Mouse (Mus musculus): ENCODE results near the gene Hoxb1. TPM values are rescaled to one million over a fixed set of nuclear protein-coding genes. Genes with fewer than 3 reads are reported as not detected.

Gene Hoxb1
- polyA plus RNA-seq, 1 experiment from 2014 or later = not detected

GRCm38 (mm10) chr11:96374810-96375209, 9.3 kb downstream of the Hoxb1 start:
- TF ChIP-seq EP300 (IDR thresholded peaks at IDR 0.05) (no peak), CTCF (IDR thresholded peaks at IDR 0.05) (no peak)
- no peak overlapping the region for H3K4me3 ChIP-seq (ENCODE audit: low read depth, low read length)
- H3K9ac ChIP-seq (replicated peaks; ENCODE audit: low read depth) = no peak overlapping the region
- H3K9me3 ChIP-seq (ENCODE audit: low read length) = no peaks in the 10 kb centered on the region
- H3K27me3 ChIP-seq (replicated peaks; ENCODE audit: insufficient read depth, low read length) = 0 out of 2 replicates have a peak, but pooled peaks cover 3% of the 10 kb centered on the region
- H3K36me3 ChIP-seq (ENCODE audit: insufficient read depth, low read length) = no peaks in the 10 kb centered on the region
- WGBS = 44% methylated on average over 7 of the region's 7 CpGs
- ATAC-seq (no peak), DNase-seq (ENCODE audit: low spot score) (no peak)
- no peak overlapping the region for H3K27ac ChIP-seq (ENCODE audit: low read length)
- H3K4me2 ChIP-seq (replicated peaks; ENCODE audit: low read depth, low read length) = no peak overlapping the region
- H3K4me1 ChIP-seq (ENCODE audit: insufficient read depth, low read depth, low read length) = no peaks in the 10 kb centered on the region

GRCm38 (mm10) chr11:96383381-96383780, 17.8 kb downstream of the Hoxb1 start:
- ATAC-seq (no peak), DNase-seq (ENCODE audit: low spot score) (no peak)
- TF ChIP-seq CTCF (IDR thresholded peaks at IDR 0.05) = no peak
- TF ChIP-seq EP300 (IDR thresholded peaks at IDR 0.05) = no peak
- Histone ChIP-seq H3K4me2 (replicated peaks; ENCODE audit: low read depth, low read length) (no peak overlapping the region), H3K36me3 (ENCODE audit: insufficient read depth, low read length) (no peaks in the 10 kb centered on the region), H3K4me3 (ENCODE audit: low read depth, low read length) (no peak overlapping the region), H3K9ac (replicated peaks; ENCODE audit: low read depth) (no peak overlapping the region), H3K4me1 (ENCODE audit: insufficient read depth, low read depth, low read length) (no peaks in the 10 kb centered on the region), H3K27me3 (replicated peaks; ENCODE audit: insufficient read depth, low read length) (no peaks in the 10 kb centered on the region), H3K27ac (ENCODE audit: low read length) (no peak overlapping the region), H3K9me3 (ENCODE audit: low read length) (no peaks in the 10 kb centered on the region)
- 53% methylated on average over 5 of the region's 5 CpGs for WGBS

GRCm38 (mm10) chr11:96387635-96388034, 22.1 kb downstream of the Hoxb1 start:
- Histone ChIP-seq H3K4me3 (ENCODE audit: low read depth, low read length) (no peak overlapping the region), H3K27ac (ENCODE audit: low read length) (no peak overlapping the region), H3K36me3 (ENCODE audit: insufficient read depth, low read length) (no peaks in the 10 kb centered on the region), H3K4me2 (replicated peaks; ENCODE audit: low read depth, low read length) (no peak overlapping the region), H3K9ac (replicated peaks; ENCODE audit: low read depth) (no peak overlapping the region), H3K4me1 (ENCODE audit: insufficient read depth, low read depth, low read length) (no peaks in the 10 kb centered on the region), H3K27me3 (replicated peaks; ENCODE audit: insufficient read depth, low read length) (no peaks in the 10 kb centered on the region), H3K9me3 (ENCODE audit: low read length) (no peaks in the 10 kb centered on the region)
- ATAC-seq (no peak), DNase-seq (ENCODE audit: low spot score) (no peak)
- 72% methylated on average over 2 of the region's 2 CpGs for WGBS
- no peak for TF ChIP-seq CTCF (IDR thresholded peaks at IDR 0.05)
- no peak for TF ChIP-seq EP300 (IDR thresholded peaks at IDR 0.05)

DNA sequence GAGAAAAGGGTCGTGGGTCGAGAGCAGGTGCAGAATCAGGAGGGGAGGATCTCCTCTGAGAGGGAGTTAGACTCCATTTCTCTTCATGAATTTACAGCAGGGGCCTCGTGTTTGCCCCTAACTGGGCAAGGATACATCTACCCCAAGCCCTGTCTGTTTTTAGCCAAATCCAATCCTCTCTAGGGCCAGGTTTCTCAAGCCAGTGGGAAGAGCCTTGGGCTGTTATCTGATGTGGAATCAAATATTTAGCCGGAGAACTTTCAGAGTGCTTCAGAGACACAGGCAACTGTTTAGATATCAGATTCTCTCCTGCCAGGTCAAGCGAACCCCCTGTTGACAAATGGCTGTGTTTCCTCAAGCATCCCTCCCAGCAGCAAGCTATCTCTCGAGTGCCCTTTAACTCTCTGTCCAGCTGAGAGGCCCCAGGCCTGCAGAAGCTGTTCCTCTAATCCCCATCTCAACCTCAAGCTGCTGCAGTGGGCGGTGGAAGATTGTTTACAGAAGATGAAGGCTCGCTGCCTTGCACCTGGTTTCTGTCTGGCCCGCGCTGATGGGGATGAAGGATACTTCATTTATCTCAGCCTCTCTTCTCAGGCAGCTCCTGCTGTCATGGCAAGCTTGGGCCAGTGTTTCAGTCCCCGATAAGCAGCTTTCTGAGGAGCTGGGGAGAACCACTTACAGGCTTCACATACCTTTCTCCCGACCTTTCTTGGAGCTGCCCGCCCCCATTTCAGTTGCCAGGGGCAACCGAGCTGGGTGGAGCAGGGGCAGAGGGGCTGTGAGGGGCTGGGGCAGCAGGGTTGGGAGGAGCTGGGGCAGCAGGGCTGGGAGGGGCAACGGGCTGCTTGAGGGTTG, 31.4 kb downstream of the Hoxb1 start:
- H3K27me3 ChIP-seq (replicated peaks; ENCODE audit: insufficient read depth, low read length) = no peaks in the 10 kb centered on the region
- TF ChIP-seq EP300 (IDR thresholded peaks at IDR 0.05) (no peak), CTCF (IDR thresholded peaks at IDR 0.05) (no peak)
- no peaks in the 10 kb centered on the region for H3K4me1 ChIP-seq (ENCODE audit: insufficient read depth, low read depth, low read length)
- DNase-seq (ENCODE audit: low spot score) = peak; percentile 15
- no peak overlapping the region for H3K4me3 ChIP-seq (ENCODE audit: low read depth, low read length)
- 20% methylated on average over 15 of the region's 15 CpGs for WGBS
- no peak overlapping the region for H3K27ac ChIP-seq (ENCODE audit: low read length)
- ATAC-seq = peak; percentile 69; the same call in 1 of the 2 replicates
- no peak overlapping the region for H3K9ac ChIP-seq (replicated peaks; ENCODE audit: low read depth)
- H3K4me2 ChIP-seq (replicated peaks; ENCODE audit: low read depth, low read length) = no peak overlapping the region
- H3K9me3 ChIP-seq (ENCODE audit: low read length) = no peaks in the 10 kb centered on the region
- no peaks in the 10 kb centered on the region for H3K36me3 ChIP-seq (ENCODE audit: insufficient read depth, low read length)

GRCm38 (mm10) chr11:96397806-96398335, 32.3 kb downstream of the Hoxb1 start:
- Histone ChIP-seq H3K27ac (ENCODE audit: low read length) (no peak overlapping the region), H3K9ac (replicated peaks; ENCODE audit: low read depth) (no peak overlapping the region), H3K36me3 (ENCODE audit: insufficient read depth, low read length) (no peaks in the 10 kb centered on the region), H3K4me2 (replicated peaks; ENCODE audit: low read depth, low read length) (no peak overlapping the region), H3K9me3 (ENCODE audit: low read length) (no peaks in the 10 kb centered on the region), H3K27me3 (replicated peaks; ENCODE audit: insufficient read depth, low read length) (no peaks in the 10 kb centered on the region), H3K4me1 (ENCODE audit: insufficient read depth, low read depth, low read length) (no peaks in the 10 kb centered on the region), H3K4me3 (ENCODE audit: low read depth, low read length) (no peak overlapping the region)
- WGBS = 44% methylated on average over 7 of the region's 7 CpGs
- DNase-seq (ENCODE audit: low spot score) (no peak), ATAC-seq (peak; percentile 49)
- TF ChIP-seq EP300 (IDR thresholded peaks at IDR 0.05) (no peak), CTCF (IDR thresholded peaks at IDR 0.05) (no peak; the same call in 1 of the 2 replicates)

GRCm38 (mm10) chr11:96399923-96400322, 34.4 kb downstream of the Hoxb1 start:
- DNase-seq (ENCODE audit: low spot score) = peak; percentile 45
- Histone ChIP-seq H3K27me3 (replicated peaks; ENCODE audit: insufficient read depth, low read length) (no peaks in the 10 kb centered on the region), H3K36me3 (ENCODE audit: insufficient read depth, low read length) (no peaks in the 10 kb centered on the region), H3K27ac (ENCODE audit: low read length) (no peak overlapping the region), H3K4me3 (ENCODE audit: low read depth, low read length) (no peak overlapping the region), H3K4me2 (replicated peaks; ENCODE audit: low read depth, low read length) (no peak overlapping the region), H3K9ac (replicated peaks; ENCODE audit: low read depth) (no peak overlapping the region), H3K9me3 (ENCODE audit: low read length) (no peaks in the 10 kb centered on the region), H3K4me1 (ENCODE audit: insufficient read depth, low read depth, low read length) (no peaks in the 10 kb centered on the region)
- ATAC-seq = peak; percentile 66
- 29% methylated on average over 8 of the region's 8 CpGs for WGBS
- TF ChIP-seq EP300 (IDR thresholded peaks at IDR 0.05) (no peak), CTCF (IDR thresholded peaks at IDR 0.05) (peak; percentile 43)

Measured in lung, postnatal 0 days (tissue).